Mouse (Mus musculus) induced T-regulatory cell, adult 2 months (primary cell): ENCODE data around the gene Wipf2.

Experiments used
- DNase-seq: peaks from one replicate; pipeline ENCODE4 v3.0.0-alpha.2; 2012; ENCODE audit warnings: low read depth

Gene Wipf2

DNA sequence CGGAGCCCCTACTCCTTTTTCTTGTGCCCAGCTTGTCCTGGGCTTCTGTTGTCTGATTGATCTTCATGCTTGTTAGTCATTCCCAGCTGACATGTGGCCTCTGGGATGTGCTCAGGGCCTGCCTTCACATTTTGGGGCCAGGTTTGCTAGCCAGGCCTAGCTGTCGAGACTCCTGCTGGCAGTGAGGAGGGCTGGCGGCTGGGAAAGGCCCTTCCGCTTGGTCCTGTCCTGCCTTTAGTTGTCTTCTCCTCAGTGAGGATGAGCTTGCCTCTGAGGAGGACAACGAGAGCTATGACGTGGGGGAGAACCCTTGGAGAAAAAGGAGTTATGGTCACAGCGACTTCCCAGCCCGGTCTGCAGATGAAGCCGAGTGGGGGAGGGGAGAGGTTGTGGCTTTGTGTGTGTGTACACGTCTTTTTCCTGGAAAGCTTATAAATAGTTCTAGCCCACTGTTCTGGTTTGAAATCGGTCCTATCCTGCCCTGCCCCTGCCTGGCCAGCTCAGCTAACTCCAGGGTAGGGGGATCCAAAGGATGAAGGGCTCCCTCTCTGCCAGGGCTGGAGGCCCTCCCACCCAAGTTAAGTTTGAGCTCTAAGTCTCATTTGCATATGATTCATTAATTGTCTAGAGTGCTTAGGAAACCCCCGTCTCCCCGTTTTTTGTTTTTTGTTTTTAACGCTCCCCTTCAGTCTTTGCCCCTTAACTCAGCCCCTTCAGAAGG lies 80.5 kb downstream of the Wipf2 start:
- DNase-seq = peak; percentile 91

- DNase-seq = peak; percentile 88
Observed at GRCm38 (mm10) chr11:98944897-98945604, 81.6 kb downstream of the Wipf2 start.

DNA sequence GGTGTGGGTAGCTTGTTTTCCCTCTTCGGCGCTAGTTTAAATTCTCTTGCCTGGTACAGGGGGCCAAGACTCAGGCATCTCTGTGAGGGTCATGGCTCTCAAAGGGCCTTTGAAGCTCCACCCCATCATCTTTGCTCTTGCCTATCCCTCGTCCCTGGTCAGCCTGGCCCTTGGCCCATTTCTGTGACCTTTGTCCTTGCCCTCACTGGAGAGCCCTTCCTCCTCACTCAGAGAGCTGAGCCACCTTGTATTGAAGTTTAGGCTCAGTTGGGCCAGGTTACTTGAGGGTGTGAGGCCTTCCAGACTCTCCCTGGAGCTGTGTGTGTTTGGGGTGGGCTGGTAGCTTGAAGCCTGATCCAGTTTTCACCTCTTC lies 82.2 kb downstream of the Wipf2 start:
- no peak for DNase-seq

GRCm38 (mm10) chr11:98947969-98948569 lies 84.6 kb downstream of the Wipf2 start:
- peak; percentile 82 for DNase-seq

GRCm38 (mm10) chr11:98949242-98949957 lies 86.0 kb downstream of the Wipf2 start:
- DNase-seq = peak; percentile 47

DNA sequence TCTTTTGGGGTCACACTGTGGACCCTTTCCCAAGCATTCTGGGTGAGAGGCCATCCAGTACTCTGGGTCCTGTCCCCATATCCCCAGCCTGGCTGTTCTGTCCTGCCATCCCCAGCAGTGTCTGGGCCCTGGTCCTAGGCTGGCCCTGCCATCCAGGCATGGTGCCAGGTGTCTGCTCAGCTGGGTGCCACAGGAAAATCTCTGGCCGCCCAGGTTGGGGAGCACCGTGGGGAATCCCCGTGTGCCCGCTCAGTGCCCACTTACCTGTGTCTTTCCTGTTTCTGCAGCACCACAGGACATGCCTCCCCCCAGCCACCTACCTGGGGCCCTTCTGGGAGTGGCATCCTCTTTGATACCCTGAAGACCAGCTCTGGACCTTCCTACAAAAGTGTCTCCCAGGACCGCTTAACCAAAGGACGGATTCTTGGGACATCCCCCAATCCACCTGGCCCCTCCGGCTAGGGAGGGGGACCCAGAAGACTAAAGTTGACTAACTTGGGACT lies 86.6 kb downstream of the Wipf2 start:
- peak; percentile 65 for DNase-seq

- DNase-seq = no peak
Observed at GRCm38 (mm10) chr11:98950484-98950883, 87.0 kb downstream of the Wipf2 start.

GRCm38 (mm10) chr11:98951026-98951906 lies 87.8 kb downstream of the Wipf2 start:
- DNase-seq = no peak

- no peak for DNase-seq
Observed at GRCm38 (mm10) chr11:98952111-98952510, 88.7 kb downstream of the Wipf2 start.

DNA sequence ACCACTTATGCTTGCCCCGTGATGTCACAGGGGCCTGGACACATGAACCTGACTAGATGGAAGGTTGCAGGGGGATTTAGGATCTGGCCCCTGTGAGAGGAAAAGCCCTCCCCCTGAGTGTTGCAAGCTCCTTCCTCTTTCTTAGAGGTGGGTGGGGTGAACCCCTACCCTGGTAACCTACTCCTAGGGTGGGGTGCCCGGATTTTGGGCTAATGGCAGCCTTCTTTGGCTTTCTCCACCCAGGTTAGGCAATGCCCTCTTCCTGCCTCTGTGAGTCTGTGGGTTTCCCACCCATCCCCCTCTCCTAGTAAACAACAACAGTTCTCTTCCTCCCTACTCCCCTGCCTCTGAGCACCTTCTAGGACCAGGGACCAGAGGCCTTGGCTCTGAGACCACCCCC lies 89.3 kb downstream of the Wipf2 start:
- DNase-seq = peak; percentile 79

DNA sequence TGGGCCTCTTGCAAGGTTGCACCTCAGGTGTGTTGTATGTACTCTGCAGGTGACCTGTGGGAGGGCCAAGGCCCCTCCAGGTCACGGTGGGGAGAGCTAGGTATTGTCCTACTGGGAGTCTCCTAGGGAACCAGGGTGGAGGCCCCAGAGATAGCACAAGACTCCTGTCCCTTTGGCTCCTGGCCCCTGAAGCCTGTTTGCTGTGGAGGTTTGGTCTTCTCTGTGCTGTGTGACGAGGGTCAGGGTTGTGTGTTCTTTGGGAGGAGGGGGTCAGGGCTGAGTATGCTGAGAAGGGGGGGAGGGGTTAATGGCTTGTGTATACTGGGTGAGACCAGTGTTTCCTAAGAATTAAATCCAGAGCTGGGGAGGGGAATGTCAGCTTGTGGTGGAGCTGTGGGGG lies 89.9 kb downstream of the Wipf2 start:
- no peak for DNase-seq

DNA sequence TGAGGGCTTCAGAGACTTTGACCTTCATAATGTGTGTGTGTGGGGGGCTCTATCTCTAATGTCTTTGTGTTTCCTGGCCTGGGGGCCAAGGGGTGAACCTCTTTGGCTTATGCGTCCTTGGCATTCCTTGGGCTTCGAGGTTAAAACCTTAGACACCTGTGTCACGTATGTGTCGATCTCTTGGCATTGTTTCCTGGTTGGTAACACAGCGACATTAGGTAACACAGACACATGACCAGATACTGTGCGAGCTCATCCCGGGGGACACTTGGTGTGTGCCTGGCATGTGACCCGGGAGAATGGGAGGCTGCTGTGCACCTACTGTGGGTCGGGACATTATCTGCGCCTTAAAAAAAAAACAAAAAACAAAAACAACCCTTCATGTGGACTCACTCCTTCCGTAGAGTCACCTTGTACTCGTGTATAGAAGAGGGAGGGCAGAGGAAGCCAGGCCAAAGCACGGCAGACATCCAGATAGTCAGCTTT lies 90.4 kb downstream of the Wipf2 start:
- DNase-seq = no peak

GRCm38 (mm10) chr11:98954373-98954772 lies 90.9 kb downstream of the Wipf2 start:
- peak; percentile 80 for DNase-seq
